Mouse (Mus musculus) megakaryocyte, embryonic 14.5 days (primary cell): Measurements from ENCODE around the gene Notch2.

ENCODE experiments used
- FLI1 ChIP-seq: IDR thresholded peaks from 2 replicates; pipeline ENCODE4 v1.6.1; 2012; ENCODE audit warnings: low read length, inconsistent platforms, mixed read lengths
- GATA1 ChIP-seq: IDR thresholded peaks from 3 replicates; pipeline ENCODE4 v1.6.1; 2012; ENCODE audit warnings: mixed read lengths, low read length, inconsistent platforms, borderline replicate concordance

GRCm38 (mm10) chr3:98099287-98099686 lies 86.0 kb downstream of the Notch2 start:
- TF ChIP-seq GATA1 (no peak), FLI1 (no peak)
